Mouse (Mus musculus): ENCODE measurements around the gene Atpaf1.

DNA sequence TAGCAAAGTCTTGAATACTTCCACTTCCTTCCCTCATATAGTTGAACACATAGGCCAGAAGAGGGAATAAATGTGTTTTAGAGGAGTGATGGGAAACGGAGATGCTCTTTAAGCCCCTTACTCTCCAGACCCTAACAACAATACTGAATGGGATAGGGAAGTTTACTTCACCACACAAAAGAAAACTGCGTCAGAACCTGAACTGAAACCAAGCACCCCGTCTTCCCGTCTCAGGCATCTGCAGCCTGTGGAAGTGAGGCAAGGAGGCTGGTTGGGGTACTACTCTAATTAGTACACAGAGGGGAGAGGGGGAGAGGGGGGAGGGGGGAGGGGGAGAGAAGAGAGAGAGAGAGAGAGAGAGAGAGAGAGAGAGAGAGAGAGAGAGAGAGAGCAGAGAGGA is 53.6 kb downstream of the Atpaf1 start:
- TF ChIP-seq GATA1 (IDR thresholded peaks at IDR 0.05; ENCODE audit: low read length), result no peak
- TF ChIP-seq TAL1 (IDR thresholded peaks at IDR 0.05; ENCODE audit: low read length), result no peak

All from erythroblast, embryonic 14.5 days (primary cell).